Mouse (Mus musculus) gastrocnemius, postnatal 36 days (tissue): ENCODE data around the gene Gprc5c. TPM values are rescaled to one million over a fixed set of nuclear protein-coding genes. Genes with fewer than 3 reads are reported as not detected.

Experiments
- DNase-seq, 2 experiments: peaks; one replicate each; pipeline ENCODE4 v3.0.0; 2022
- intact Hi-C: fragments of 180-260 bp; cut with DNase I; formaldehyde crosslinking; loops from one replicate; pipeline ENCODE4 v1.15.1; 2025
- total RNA-seq, 2 experiments: library from RNA; stranded (reverse); gene quantifications; 2 replicates each; pipeline ENCODE4 v1.2.3; 2021

Gene Gprc5c
- total RNA-seq, 2 experiments from 2014 or later = 35.5 to 44.1 TPM

DNA sequence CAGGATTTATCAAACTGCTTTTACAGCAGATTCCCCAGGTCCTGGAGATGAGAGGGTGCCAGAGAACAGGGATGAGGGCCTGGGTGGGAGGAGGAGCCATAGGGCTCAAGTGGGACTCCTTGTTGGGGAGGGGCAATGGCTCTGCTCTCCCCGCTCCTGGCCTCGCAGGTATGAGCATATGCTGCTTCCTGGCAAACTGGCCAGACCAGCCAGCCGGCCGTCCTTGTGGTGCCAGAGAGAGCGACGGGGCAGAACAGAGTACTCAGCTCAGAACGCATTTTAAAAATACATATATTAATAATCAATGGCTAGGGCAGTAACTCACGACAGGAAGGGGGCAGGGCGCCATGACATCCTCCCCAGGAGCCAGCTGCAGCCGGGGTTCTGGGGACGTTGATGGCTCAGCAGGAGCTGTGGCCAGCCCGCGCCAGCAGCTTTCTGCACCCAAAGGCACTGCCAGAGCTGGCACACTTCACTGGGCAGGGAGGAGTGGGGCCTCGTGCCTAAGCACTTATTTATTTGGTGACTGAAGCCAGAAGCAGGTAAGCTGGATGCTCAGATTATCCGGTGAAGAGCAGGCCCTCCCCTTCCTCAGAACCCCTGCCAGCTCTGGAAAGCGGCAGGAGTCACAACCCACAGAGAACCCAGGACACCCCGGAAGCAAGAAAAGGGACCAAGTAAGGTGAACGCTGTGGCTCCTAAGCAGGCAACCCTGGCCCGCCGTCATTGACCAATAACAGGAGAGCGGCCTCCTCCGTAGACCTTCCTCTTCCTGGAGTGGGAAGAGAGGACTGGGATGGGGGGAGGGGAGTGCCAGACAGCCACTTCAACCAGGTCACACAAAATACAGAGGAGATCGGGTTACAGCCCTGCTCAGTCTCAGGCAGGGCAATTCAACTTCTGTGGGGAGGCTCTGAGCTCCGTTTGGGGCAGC lies 21.2 kb upstream of the Gprc5c start:
- DNase-seq = peak; percentile 45 to 63

DNA sequence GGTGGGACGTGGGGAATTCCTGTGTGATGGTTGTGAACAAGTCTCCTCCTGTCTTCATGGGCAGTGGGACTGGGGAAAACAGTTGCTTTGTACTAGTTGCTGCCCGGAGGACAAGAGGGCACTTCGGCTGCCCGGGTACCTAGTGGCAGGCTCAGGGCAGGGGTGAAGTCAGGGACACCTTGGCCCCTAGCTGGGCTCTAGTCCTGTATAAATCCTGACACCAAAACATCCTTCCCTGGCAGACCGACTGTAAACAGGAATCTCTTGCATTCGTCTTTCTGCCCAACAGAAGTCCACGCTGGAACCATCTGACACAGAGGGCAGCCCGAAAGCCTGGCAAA lies 20.5 kb upstream of the Gprc5c start:
- intact Hi-C loops = no loop called here
- no peak for DNase-seq

More for the DNA sequence above, 21.2 kb upstream of the Gprc5c start:
- intact Hi-C loops = no loop called here

DNA sequence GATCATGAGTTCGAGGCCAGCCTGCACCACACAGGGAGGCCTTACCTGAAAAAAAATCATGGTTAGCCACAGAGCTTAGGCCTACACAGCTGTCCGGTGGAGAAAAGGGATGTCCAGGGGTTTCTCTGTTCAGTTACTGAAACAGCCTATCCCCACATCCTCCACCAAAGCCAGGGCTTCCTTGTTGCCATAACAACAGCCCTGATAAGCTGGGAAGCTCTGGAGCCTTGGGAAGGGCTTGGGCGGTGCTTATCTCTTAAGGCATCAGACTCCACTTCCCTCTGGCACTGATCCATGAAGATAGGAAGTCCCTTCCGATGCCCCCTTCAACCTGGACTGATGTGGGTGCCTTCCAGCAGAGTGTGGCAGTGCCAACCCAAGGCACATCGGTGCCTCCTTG lies 17.8 kb upstream of the Gprc5c start:
- intact Hi-C loops = no loop called here
- DNase-seq = no peak

DNA sequence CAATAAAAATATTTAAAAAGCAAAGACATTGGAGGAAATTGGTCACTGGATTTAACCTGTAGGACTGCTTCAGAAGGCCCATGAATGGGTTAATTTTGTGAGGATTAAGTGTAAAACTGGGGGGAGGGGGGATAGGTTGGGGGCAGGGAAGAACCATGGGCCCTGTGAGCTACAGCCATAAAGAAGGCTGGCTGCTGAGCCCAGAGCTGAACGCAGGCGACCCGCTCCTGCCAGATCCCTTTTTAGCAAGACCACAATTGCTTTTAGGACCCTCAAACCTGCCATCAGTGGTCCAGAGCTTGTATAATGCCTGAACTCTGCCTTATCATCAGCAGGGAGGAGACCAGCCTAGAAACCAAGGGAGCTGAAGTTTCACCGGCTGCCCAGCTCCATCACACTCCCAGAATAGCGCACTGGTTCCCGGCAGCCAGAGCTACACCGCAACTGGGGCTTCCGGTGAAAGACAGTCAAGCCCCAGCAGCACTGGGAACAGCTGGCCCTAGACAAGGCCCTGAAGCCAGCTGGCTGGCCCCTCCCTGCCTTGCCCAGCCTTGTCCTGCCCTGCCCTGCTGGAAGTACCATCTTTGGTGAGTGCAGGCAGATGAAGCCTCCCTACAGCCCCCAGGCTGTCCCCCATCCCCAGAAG lies 7.0 kb upstream of the Gprc5c start:
- DNase-seq = peak; percentile 59 to 69
- intact Hi-C loops = no loop called here

DNA sequence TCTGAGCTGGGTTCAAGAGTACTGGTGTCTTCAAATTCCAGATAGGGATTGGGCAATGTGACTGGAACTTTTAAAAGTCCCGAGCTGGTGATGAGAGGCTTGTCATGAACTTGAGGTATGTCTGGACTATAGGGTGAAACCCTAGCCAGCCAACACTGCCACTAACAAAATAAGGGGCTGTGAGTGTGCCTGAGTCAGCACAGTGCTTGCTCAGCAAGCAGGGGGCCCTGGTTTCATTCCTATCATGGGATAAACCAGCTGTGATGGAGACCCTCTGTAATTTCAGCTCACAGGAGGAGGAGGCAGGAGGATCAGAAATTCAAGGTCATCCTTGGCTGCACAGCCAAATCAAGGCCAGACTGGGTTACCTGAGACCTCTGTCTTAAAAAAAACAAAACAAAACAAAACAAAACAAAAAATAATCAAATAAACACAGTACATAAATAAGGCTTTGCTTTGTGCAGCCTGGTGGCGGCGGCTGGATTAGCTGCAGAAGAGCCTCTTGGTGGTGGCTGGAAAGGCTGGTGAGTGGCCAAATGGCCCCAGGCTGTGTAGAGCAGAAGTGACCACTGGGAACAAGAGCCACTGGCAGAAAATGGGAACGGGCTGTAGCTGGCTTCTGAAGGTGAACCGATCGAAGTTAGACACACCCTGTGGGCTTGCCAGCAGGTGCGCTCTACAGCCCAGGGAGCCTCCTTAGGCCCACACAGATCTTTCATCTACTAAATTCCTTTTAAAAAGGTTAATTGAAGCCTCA lies 6.3 kb upstream of the Gprc5c start:
- DNase-seq = no peak
- intact Hi-C loops = no loop called here

GRCm38 (mm10) chr11:114846336-114846735 lies 4.6 kb upstream of the Gprc5c start:
- no peak for DNase-seq
- intact Hi-C loops = no loop called here

- intact Hi-C loops = no loop called here
- no peak for DNase-seq
Observed at GRCm38 (mm10) chr11:114847008-114847407, 3.9 kb upstream of the Gprc5c start.

DNA sequence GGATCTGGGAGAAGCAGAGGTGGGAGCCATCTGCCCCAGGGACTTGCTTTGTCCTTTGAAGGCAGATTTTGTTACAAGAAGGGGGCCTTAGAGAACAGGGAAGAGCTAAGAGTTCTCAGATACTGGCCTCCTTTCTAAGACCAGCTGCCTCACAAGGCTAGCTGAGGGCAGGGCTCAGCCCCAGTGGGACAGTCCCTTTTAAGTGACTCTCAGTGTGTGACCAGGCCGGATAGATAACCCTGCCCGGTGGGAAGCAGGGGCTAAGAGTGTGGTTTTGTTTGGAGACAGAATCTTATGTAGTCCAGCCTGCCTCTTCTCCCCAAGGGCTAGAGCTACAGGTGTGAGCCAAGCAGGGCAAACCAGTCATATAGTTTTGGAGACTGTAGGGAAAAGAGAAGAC lies 1.4 kb upstream of the Gprc5c start:
- intact Hi-C loops = no loop called here
- no peak for DNase-seq

- intact Hi-C loops = no loop called here
- DNase-seq = no peak
Observed at GRCm38 (mm10) chr11:114850066-114850451, 893 bp upstream of the Gprc5c start.

DNA sequence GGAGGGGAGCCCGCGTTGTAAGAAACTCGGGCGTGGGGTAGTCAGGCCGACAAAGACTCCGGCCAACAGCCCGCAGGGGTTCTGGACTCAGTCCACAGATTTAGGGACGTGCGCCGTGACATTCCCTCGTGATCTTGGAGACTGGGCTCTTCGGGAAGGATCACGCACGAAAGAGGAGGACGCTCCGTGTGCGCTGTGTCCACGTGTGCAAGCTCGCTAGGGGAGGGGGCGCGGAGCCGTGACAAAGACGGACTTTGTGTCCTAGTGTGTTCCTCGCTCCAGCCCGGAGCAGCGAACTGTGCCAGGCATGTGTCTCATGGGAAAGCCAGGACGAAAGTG lies 286 bp downstream of the Gprc5c start:
- peak in 1 of 2 experiments; percentile 19 for DNase-seq

DNA sequence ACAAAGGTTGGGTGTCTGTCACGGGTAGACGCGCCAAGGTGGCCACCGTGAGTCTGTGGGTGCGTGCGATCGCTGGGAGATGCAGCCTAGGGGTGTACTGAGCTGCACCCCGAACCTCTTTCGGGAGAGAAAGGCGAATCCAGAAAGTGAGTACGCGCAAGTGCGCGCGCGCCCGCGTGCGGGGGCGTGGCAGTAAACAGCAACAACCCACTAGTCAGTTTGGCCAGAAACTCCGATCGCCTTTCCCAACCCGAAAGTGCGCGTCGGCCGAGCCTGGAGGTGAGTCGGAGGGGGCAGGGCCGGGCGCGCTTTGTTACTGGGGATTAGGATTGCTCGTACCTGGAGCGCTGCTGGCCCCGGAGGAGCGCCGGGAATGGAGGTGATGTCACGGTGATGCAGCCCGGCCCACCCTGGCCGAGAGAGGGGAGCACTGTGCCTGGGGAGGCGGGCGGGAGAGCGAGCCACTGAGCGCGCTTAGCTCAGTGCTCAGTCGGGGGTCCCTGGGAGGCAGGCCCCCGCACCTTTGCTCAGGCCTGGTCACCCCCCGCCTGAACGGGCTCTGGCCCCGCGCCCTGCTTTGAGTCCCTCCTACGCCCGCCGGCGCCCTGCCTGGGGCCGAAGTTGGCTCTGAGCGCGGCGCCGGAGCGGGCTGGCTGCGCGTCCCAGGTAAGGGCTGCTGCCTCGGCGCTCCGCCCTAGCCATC lies 807 bp downstream of the Gprc5c start:
- intact Hi-C loops = no loop called here
- DNase-seq = peak; percentile 70

More for the DNA sequence above, 286 bp downstream of the Gprc5c start:
- intact Hi-C loops = no loop called here

DNA sequence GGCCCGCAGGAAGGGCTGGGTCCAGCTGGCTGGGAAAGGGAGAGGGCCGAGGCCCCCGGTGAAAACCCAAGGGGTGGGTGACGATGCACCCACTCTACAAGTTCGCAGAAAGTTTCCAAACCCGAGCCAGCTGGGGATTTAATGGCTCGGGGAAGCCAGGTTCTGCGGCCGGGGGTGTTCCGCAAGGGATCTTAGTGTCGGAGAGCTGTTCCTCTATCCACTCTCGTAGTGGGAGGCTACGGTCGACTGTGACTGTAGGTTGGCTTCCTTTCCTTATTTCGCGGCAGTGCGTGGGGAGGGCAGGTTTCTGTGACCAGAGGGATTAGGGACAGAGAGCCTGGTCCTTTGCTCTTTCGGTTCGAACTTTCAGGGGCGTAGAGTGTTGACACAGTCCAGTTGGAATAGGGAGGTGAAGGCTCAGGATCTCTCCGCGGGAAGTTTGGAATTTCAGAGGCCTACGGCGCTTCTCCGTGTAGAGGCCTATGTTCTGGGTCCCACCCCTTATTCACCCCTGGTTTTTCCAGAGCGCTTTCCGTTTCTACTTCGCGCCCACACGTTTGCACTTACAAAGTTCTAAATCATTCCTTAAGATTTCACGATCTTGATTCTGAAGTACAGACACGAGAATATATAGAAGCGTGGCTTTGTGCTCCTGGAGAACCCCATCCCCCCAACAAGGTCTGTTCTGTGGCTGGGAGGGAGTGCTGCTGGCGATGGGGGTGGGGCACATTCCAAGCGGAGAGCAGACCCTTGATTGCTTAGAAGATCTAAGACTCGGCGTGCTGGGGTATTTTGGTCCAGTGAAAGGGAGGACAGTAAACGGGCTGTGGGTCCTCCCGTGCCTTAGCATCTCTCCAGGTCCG lies 1.6 kb downstream of the Gprc5c start:
- DNase-seq = no peak
- intact Hi-C loops = no loop called here

GRCm38 (mm10) chr11:114853174-114853838 lies 2.4 kb downstream of the Gprc5c start:
- intact Hi-C loops = no loop called here
- no peak for DNase-seq

GRCm38 (mm10) chr11:114854581-114854980 lies 3.6 kb downstream of the Gprc5c start:
- no peak for DNase-seq
- intact Hi-C loops = no loop called here

DNA sequence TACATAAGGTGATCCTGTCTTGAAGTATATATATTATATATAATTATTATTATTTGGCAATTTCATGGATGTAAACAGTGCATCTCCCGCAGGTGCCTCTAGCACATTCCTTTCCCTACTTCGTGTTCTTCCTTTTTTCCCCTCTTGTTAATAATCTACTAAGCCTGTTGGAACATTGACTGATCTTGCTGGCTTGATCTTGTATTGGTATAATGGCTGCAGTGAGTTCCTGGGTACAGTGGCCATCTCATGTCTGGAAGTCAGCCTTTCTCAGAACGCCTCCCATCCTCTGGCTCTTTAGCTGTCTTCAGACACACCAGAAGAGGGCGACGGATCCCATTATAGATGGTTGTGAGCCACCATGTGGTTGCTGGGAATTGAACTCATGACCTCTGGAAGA lies 5.2 kb downstream of the Gprc5c start:
- intact Hi-C loops = no loop called here
- no peak for DNase-seq

- intact Hi-C loops = no loop called here
- no peak for DNase-seq
Observed at GRCm38 (mm10) chr11:114858641-114859040, 7.7 kb downstream of the Gprc5c start.

DNA sequence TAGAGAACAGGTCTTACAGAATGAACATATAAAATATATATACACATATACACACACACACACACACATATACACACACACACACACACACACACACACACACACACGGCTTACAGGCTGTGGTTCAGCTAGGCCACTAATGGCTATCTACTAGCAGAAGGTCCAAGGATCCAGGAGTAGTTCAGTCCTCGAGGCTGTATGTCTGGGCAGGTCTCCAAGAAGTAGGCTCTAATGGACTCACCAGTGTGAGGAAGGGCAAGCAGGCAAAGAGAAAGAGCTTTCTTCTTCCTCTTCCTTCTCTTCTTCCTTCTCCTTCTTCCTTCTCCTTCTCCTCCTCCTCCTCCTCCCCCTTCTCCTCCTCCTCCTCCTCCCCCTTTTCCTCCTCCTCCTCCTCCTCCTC lies 10.1 kb downstream of the Gprc5c start:
- intact Hi-C loops = no loop called here
- DNase-seq = no peak

- no peak for DNase-seq
- intact Hi-C loops = no loop called here
Observed at GRCm38 (mm10) chr11:114862687-114863086, 11.7 kb downstream of the Gprc5c start.

- no peak for DNase-seq
- intact Hi-C loops = no loop called here
Observed at GRCm38 (mm10) chr11:114863918-114864420, 13.0 kb downstream of the Gprc5c start.
